Mouse (Mus musculus): ENCODE measurements at regions not wholly inside any gene's neighbourhood (a gene's known extent, or its start where the extent isn't known, plus 50 kb on each side); places are given as distances from the start of the nearest gene placed in this dataset.

DNA sequence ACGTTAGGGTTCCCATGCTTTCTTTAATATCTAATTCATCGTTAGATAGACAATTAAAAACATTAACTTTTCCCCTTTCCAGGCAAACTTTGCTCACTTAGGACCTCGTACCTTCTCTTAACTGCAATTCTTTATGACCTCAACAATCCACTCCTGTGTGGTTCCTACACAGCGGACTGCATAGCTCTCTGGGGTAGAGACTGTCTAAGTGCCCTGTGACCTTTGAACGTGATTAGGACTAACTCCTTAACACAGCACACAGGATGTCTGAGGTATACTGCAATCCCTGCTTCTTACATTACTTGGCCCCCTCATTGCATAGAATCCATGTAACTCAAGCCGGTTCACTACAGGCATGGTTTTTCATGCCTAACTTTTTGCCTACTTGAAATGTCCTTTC lies 190.4 kb downstream of the Gm45692 start:
- TF ChIP-seq POLR2AphosphoS5 (IDR thresholded peaks at IDR 0.05; ENCODE audit: insufficient replicate concordance, low read depth, low read length) (no peak), CTCF (IDR thresholded peaks at IDR 0.05; ENCODE audit: low read depth, low read length) (no peak)
